Mouse (Mus musculus): Measurements from ENCODE around the gene Grip2.

DNA sequence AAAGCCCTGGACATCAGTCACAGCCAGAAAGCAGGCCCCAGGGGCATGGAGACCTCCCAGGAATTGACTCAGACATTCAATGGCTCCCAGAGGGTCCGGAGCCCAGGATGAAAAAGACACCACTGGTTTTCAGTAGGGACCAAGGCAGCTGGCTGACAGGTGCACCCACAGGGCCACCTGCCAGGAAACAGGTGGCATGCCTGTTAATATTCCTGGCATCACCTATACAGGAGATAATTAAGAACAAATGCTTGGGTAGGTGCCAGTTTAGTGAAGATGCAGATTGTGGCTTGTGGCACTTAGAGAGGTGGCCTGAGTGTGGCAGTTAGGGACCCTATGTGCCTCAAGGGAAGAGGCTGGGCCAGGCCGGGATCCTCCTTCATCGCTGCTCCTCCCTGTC is 13.4 kb downstream of the Grip2 start:
- TF ChIP-seq CTCF (IDR thresholded peaks at IDR 0.05) (no peak), POLR2A (IDR thresholded peaks at IDR 0.05; ENCODE audit: insufficient read depth, low read depth, low read length) (no peak), EP300 (IDR thresholded peaks at IDR 0.05; ENCODE audit: insufficient read depth, low read depth, low read length) (no peak)
